Mouse (Mus musculus) embryonic facial prominence, embryonic 13.5 days (tissue): ENCODE data around the gene Xrra1. TPM values are rescaled to one million over a fixed set of nuclear protein-coding genes. Genes with fewer than 3 reads are reported as not detected.

Experiments used
- ATAC-seq: fragments of 200-750 bp; cut with Nextera tagmentation; 2 replicates; pipeline ENCODE4 v1.8.0; 2017; ENCODE audit warnings: low read depth; ENCODE audit not compliant: insufficient number of reproducible peaks, insufficient read depth, low FRiP score, low TSS enrichment
- H3K27ac ChIP-seq: fragments of 300-500 bp; sonication (generic); 2 replicates; pipeline ENCODE4 v1.5.1; 2015; ENCODE audit warnings: moderate library complexity, mild to moderate bottlenecking, inconsistent platforms
- H3K27me3 ChIP-seq: fragments of 300-500 bp; sonication (generic); 2 replicates; pipeline ENCODE4 v1.6.1; 2015; ENCODE audit warnings: mild to moderate bottlenecking, inconsistent platforms
- H3K36me3 ChIP-seq: fragments of 300-500 bp; sonication (generic); 2 replicates; pipeline ENCODE4 v1.6.1; 2015; ENCODE audit warnings: mild to moderate bottlenecking, inconsistent platforms
- H3K4me1 ChIP-seq: fragments of 300-500 bp; sonication (generic); 2 replicates; pipeline ENCODE4 v1.6.1; 2015; ENCODE audit warnings: inconsistent platforms
- H3K4me2 ChIP-seq: fragments of 300-500 bp; sonication (generic); 2 replicates; pipeline ENCODE4 v1.6.1; 2015; ENCODE audit warnings: moderate library complexity, mild to moderate bottlenecking, inconsistent platforms
- H3K4me3 ChIP-seq: fragments of 300-500 bp; sonication (generic); 2 replicates; pipeline ENCODE4 v1.5.1; 2015; ENCODE audit warnings: mild to moderate bottlenecking, inconsistent platforms
- H3K9ac ChIP-seq: fragments of 300-500 bp; sonication (generic); 2 replicates; pipeline ENCODE4 v1.6.1; 2015; ENCODE audit warnings: mild to moderate bottlenecking, inconsistent platforms
- H3K9me3 ChIP-seq: fragments of 300-500 bp; sonication (generic); 2 replicates; pipeline ENCODE4 v1.6.1; 2016; ENCODE audit warnings: inconsistent platforms
- WGBS: fragments of 180-500 bp; shearing (Covaris S2); methylation state at CpG from one replicate; pipeline ENCODE4 v1.1.7; 2015; ENCODE audit warnings: mixed read lengths; 5-methylcytosine and 5-hydroxymethylcytosine counted together
- polyA plus RNA-seq: library from polyadenylated mRNA; unstranded; fragments of >200 nt; fragmentation: Nextera tagmentation; extraction: Ambion mirVana; gene quantifications from 2 replicates; pipeline ENCODE4 v1.2.1, GENCODE M21; 2015

Gene Xrra1
- polyA plus RNA-seq, 1 experiment from 2014 or later = 0.59 TPM

DNA sequence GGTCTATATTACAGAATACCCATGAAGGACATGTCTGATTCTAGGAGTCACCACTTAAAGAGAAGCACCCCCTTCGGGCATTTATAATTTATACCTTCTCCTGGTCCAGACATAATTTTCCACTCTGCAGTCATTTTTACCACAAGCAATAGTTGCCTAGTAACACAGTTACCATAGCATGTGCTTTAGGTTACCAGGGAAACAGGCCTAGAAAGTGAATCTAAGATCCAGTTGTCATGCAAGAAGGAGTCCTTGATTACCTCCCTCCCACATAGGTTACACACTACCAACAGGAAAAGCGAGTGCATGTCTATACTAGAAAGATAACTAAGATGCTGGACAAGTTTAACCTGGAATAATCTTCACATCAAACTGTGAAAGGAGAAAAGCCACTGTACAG is 19.3 kb downstream of the Xrra1 start:
- Histone ChIP-seq H3K27ac (no peak overlapping the region), H3K9ac (no peak overlapping the region), H3K4me1 (peaks cover 6% of the 10 kb centered on the region; the same call in 1 of the 2 replicates), H3K36me3 (no peaks in the 10 kb centered on the region), H3K4me3 (no peak overlapping the region), H3K4me2 (no peak overlapping the region), H3K27me3 (no peaks in the 10 kb centered on the region), H3K9me3 (no peaks in the 10 kb centered on the region)
- no peak for ATAC-seq
- 64% methylated on average over 2 of the region's 2 CpGs for WGBS

- H3K27me3 ChIP-seq = no peaks in the 10 kb centered on the region
- no peak overlapping the region for H3K4me2 ChIP-seq
- H3K9ac ChIP-seq = no peak overlapping the region
- no peaks in the 10 kb centered on the region for H3K36me3 ChIP-seq
- 86% methylated on average over 2 of the region's 2 CpGs for WGBS
- no peak for ATAC-seq
- no peaks in the 10 kb centered on the region for H3K9me3 ChIP-seq
- no peak overlapping the region for H3K4me3 ChIP-seq
- H3K4me1 ChIP-seq = no peaks in the 10 kb centered on the region
- no peak overlapping the region for H3K27ac ChIP-seq
These were observed 28.4 kb downstream of the Xrra1 start for GRCm38 (mm10) chr7:99887230-99887735.

GRCm38 (mm10) chr7:99887743-99888142 is 28.8 kb downstream of the Xrra1 start:
- H3K27ac ChIP-seq = no peak overlapping the region
- H3K9me3 ChIP-seq = no peaks in the 10 kb centered on the region
- no peak for ATAC-seq
- H3K4me2 ChIP-seq = no peak overlapping the region
- no peaks in the 10 kb centered on the region for H3K27me3 ChIP-seq
- no peaks in the 10 kb centered on the region for H3K4me1 ChIP-seq
- H3K36me3 ChIP-seq = no peaks in the 10 kb centered on the region
- H3K4me3 ChIP-seq = no peak overlapping the region
- H3K9ac ChIP-seq = no peak overlapping the region

DNA sequence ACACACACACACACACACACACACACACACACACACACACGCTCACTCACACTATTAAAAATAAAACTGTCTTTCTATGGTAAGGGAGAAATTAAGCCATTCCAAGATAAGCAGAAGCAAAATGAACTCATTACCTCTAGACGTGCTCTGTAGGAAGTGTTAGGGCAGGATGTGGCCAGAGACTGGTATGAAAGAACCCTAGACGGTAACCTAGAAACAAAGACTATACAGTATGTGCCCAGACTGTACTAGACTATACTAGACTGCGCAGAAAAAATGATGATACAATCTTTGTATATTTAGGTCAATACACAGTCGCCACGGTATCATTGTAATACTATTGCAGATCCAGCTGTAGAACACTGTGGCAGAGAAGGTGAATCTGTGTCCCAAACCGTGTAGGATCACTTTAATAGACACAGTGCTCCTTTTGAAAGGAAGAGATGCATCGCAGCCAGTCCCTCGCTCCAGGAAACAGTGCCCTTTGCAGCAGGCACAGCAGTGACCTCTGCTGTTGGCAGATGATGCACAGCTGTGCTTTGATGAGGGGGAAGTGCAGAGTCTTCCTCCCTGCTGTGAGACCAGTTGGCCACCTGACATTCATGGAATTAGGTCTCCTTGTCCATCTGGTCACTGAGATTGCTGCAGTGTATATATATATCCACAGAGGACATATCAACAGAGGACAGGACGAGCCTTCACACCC is 30.4 kb downstream of the Xrra1 start:
- no peaks in the 10 kb centered on the region for H3K36me3 ChIP-seq
- H3K4me2 ChIP-seq = no peak overlapping the region
- H3K9me3 ChIP-seq = no peaks in the 10 kb centered on the region
- 41% methylated on average over 10 of the region's 10 CpGs for WGBS
- H3K4me1 ChIP-seq = no peaks in the 10 kb centered on the region
- H3K27me3 ChIP-seq = no peaks in the 10 kb centered on the region
- no peak overlapping the region for H3K9ac ChIP-seq
- no peak overlapping the region for H3K27ac ChIP-seq
- no peak overlapping the region for H3K4me3 ChIP-seq
- ATAC-seq = no peak

DNA sequence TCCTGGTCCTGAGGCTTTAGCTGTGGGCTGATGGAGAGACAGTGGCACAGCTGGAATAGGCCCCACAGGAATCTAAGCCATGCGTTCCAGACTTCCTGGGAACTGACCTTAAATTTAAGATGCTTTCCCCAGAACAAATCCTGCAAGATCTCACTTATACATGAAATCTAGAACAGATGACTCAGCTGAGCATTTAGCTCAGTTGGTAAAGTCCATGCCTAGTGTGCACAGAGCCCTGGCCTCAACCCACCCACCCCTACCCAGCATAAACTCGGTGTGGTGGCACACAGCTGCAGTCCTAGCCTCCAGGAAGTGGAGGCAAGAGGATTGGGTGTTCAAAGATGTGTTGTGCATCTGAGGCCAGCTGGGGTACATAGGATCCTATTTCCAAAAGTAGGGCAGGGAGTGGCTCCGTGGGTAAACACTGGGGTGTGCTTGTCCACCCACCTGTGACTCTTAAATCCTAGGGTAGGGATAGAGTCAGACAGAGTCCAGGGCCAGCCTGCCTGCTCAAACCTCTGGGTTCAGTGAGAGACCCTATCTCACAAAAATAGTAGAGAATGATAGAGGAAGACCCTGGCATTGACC is 31.3 kb downstream of the Xrra1 start:
- Histone ChIP-seq H3K4me2 (no peak overlapping the region), H3K9ac (no peak overlapping the region), H3K9me3 (no peaks in the 10 kb centered on the region), H3K4me3 (no peak overlapping the region), H3K4me1 (no peaks in the 10 kb centered on the region), H3K27me3 (no peaks in the 10 kb centered on the region), H3K27ac (no peak overlapping the region), H3K36me3 (no peaks in the 10 kb centered on the region)
- ATAC-seq = no peak
- 49% methylated on average over 3 of the region's 3 CpGs for WGBS

DNA sequence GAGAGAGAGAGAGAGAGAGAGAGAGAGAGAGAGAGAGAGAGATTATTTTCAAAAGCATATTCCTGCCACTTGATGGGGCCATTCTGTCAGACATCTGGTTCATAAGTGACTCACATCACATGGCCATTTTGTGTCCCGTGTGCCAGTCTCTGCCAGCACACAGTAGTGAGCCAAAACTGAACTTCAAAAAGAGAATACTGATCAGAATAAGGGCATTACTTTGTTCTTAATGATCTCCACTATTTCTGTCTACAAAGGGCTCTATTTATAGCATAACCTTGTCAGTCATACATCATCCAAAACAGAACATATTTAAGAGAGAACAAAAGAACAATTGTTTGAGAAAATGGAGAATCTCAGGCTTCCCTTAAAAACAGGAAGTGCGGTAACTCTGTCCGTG is 32.6 kb downstream of the Xrra1 start:
- ATAC-seq = no peak
- no peak overlapping the region for H3K4me3 ChIP-seq
- H3K9ac ChIP-seq = no peak overlapping the region
- no peaks in the 10 kb centered on the region for H3K4me1 ChIP-seq
- no peaks in the 10 kb centered on the region for H3K9me3 ChIP-seq
- no peaks in the 10 kb centered on the region for H3K27me3 ChIP-seq
- H3K27ac ChIP-seq = no peak overlapping the region
- no peak overlapping the region for H3K4me2 ChIP-seq
- no peaks in the 10 kb centered on the region for H3K36me3 ChIP-seq
- WGBS = 36% methylated on average over 3 of the region's 3 CpGs

- no peak overlapping the region for H3K27ac ChIP-seq
- H3K9me3 ChIP-seq = no peaks in the 10 kb centered on the region
- no peak overlapping the region for H3K4me2 ChIP-seq
- no peaks in the 10 kb centered on the region for H3K27me3 ChIP-seq
- no peak overlapping the region for H3K4me3 ChIP-seq
- ATAC-seq = no peak
- WGBS = 85% methylated on average over 2 of the region's 2 CpGs
- H3K9ac ChIP-seq = no peak overlapping the region
- H3K4me1 ChIP-seq = no peaks in the 10 kb centered on the region
- H3K36me3 ChIP-seq = no peaks in the 10 kb centered on the region
These were observed 33.4 kb downstream of the Xrra1 start for GRCm38 (mm10) chr7:99892351-99892750.

DNA sequence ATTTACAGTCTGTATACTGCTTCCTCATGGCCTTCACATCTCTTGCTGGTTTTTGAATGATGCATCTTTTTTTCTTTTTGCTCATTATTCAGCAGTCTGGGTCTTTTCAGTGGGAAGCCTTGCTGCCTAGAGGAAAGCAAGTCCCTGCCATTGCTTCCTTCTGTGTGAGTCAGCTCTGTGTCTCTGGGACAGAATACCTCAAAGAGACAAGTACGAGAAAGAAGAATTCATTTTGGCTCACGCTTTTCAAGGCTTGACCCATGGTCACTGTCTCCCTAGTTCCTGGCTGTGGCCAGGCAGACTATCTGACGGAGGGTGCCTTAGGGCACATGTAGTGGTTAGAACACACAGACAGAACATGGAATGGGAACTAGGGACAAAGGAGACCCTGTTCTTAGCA is 35.1 kb downstream of the Xrra1 start:
- no peak for ATAC-seq
- Histone ChIP-seq H3K4me3 (no peak overlapping the region), H3K36me3 (no peaks in the 10 kb centered on the region), H3K9ac (no peak overlapping the region), H3K27ac (no peak overlapping the region), H3K9me3 (no peaks in the 10 kb centered on the region), H3K4me2 (no peak overlapping the region), H3K27me3 (no peaks in the 10 kb centered on the region), H3K4me1 (no peaks in the 10 kb centered on the region)
- 48% methylated on average over 3 of the region's 3 CpGs for WGBS

DNA sequence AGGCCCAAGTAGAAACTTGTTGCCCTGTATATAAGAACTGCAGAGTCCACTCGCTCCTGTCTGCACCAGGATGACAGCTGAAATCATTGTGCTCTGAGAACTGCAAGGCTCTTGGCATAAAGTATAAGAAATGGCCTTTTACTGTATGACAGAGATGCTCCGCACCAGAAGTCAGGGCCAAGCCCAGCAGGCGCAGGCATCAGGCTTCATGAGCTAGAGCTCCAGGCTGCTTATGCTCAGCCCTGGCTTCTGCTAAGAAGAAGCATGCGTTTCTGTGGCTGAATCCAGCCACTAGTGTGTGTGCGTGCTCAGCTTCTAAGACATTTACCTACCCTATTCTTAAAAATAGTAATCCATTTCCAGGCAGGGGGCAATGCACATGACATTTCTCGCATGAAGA is 35.6 kb downstream of the Xrra1 start:
- Histone ChIP-seq H3K4me3 (no peak overlapping the region), H3K9ac (no peak overlapping the region), H3K9me3 (no peaks in the 10 kb centered on the region), H3K4me1 (no peaks in the 10 kb centered on the region), H3K36me3 (no peaks in the 10 kb centered on the region), H3K27ac (no peak overlapping the region), H3K27me3 (no peaks in the 10 kb centered on the region), H3K4me2 (no peak overlapping the region)
- 76% methylated on average over 6 of the region's 6 CpGs for whole genome bisulfite sequencing
- ATAC-seq = no peak

DNA sequence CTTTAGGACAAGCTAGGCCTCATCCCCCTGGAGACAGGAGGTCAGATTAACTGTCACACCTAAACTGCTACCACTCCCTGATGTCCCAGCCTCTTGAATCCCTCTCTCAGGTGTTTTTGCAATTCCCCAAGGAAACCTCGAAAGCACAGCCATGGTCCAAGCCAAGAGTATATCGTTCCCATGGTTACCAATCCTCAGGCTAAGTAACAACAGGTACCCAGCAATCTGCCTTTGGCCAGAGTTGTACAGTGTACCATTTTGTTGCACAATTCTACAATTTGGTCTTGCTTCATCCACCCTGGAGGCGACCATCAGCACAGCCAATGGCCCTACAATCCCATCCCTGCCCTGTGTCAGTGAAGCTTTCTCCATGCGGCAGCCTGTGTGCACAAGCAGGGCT is 38.0 kb downstream of the Xrra1 start:
- Histone ChIP-seq H3K36me3 (no peaks in the 10 kb centered on the region), H3K4me2 (no peak overlapping the region), H3K9me3 (no peaks in the 10 kb centered on the region), H3K4me3 (no peak overlapping the region), H3K27ac (no peak overlapping the region), H3K27me3 (no peaks in the 10 kb centered on the region), H3K4me1 (no peaks in the 10 kb centered on the region), H3K9ac (no peak overlapping the region)
- ATAC-seq = no peak
- 84% methylated on average over 4 of the region's 4 CpGs for WGBS

DNA sequence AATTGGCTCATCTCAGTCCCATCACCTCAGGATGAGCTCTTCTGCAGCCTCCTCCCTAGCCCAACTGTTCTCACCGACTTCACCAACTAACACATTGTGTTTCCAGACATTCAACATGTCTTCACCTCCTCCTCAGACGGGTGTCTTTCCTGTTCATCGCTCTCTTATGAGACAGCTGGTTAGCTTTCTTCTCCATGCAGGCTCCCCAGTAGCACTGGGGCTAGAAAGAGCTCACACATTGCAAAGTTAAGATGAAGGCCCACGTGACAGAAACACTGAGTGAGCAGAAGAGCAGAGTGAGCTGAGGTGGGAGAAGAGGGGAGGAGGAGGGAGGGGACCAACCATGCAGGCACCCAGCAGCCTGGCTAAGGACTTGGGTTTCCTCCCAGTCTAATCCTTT is 43.3 kb downstream of the Xrra1 start:
- Histone ChIP-seq H3K9me3 (no peaks in the 10 kb centered on the region), H3K27me3 (no peaks in the 10 kb centered on the region), H3K27ac (no peak overlapping the region), H3K4me3 (no peak overlapping the region), H3K4me1 (peaks cover 9% of the 10 kb centered on the region; the same call in 1 of the 2 replicates), H3K4me2 (no peak overlapping the region), H3K9ac (no peak overlapping the region), H3K36me3 (no peaks in the 10 kb centered on the region)
- ATAC-seq = no peak
- WGBS = 70% methylated on average over 4 of the region's 4 CpGs

DNA sequence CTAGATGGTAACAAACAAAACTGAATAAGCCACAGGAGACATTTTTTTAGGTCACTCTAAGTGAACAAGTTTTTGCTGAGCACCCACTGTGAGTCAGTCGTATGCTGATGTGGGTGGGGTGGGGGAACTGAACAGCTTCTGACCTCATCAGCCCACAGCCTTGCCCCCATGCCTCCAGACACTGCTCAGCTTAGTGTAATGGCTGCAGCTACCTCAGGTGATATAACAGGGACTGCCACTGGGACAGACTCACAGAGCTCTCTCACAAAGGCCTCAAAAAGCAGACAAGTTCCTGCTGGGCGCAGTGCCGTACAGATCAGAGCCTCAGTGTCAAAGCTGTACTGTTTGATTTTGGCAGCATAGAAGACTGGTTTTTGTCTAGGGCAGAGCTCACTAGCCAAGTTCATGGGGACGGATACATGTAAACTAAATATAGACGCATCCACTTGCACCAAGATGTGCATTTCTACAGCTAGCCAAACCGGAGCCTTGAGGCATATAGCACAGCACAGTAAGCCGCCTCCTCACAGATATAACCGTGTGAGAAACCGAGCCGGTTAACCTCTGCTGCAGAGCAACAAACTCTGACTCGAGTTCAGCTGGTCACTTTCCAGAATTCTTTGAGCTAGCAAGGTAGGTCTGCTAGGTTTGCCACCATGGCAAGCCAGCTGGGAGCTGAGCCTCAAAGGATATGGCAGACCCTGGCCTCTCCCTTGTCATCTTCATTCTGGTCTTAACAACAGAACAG is 44.2 kb downstream of the Xrra1 start:
- H3K36me3 ChIP-seq = no peaks in the 10 kb centered on the region
- H3K4me1 ChIP-seq = peaks cover 9% of the 10 kb centered on the region; the same call in 1 of the 2 replicates
- 73% methylated on average over 11 of the region's 11 CpGs for WGBS
- H3K4me2 ChIP-seq = no peak overlapping the region
- ATAC-seq = no peak
- H3K27me3 ChIP-seq = no peaks in the 10 kb centered on the region
- no peaks in the 10 kb centered on the region for H3K9me3 ChIP-seq
- H3K27ac ChIP-seq = no peak overlapping the region
- H3K4me3 ChIP-seq = no peak overlapping the region
- no peak overlapping the region for H3K9ac ChIP-seq
